Mouse (Mus musculus): Measurements from ENCODE around the gene Oosp2.

Oosp2 gene

DNA sequence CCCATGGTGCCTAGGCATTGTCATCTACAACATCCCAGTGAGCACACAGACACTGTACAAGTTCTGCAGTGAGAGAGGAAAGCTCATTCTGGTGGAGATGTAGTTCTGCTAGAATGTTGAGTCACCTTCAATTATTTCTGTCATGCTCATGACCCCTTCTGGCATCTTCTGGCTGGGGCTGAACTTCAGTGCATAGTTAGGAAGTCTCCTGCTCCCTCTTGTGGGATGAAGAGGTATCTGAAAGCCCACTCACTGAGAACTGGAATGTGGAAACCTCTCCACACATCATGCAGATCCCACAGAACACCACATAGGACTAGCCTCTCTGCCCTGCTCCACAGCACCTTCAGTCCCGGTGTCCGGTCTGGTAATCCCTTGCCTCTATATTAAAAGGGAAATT, 58.3 kb downstream of the Oosp2 start:
- DNase-seq, result no peak

DNA sequence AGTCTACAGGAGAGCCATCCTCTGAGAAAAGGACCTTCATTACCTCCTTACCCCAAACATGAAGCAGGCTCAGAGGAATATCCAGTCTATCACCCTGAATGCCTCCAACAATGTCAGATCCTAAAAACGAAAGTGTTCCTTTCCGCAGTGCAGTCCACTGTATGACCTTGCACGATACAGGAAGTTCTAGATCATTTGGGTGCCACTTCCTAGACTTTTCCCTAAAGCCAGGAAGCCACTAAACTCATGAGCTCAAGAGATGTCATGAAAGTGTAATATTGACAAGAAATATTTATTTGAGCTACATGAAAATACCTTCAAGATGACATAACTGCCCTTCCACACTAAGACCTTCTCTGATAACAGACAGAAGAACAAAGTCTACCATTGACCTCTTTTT, 59.0 kb downstream of the Oosp2 start:
- DNase-seq, result no peak

Measured in right cerebral cortex, postnatal 14 days (tissue).